Mouse (Mus musculus): ENCODE measurements around the gene Dhx38.

Gene Dhx38

DNA sequence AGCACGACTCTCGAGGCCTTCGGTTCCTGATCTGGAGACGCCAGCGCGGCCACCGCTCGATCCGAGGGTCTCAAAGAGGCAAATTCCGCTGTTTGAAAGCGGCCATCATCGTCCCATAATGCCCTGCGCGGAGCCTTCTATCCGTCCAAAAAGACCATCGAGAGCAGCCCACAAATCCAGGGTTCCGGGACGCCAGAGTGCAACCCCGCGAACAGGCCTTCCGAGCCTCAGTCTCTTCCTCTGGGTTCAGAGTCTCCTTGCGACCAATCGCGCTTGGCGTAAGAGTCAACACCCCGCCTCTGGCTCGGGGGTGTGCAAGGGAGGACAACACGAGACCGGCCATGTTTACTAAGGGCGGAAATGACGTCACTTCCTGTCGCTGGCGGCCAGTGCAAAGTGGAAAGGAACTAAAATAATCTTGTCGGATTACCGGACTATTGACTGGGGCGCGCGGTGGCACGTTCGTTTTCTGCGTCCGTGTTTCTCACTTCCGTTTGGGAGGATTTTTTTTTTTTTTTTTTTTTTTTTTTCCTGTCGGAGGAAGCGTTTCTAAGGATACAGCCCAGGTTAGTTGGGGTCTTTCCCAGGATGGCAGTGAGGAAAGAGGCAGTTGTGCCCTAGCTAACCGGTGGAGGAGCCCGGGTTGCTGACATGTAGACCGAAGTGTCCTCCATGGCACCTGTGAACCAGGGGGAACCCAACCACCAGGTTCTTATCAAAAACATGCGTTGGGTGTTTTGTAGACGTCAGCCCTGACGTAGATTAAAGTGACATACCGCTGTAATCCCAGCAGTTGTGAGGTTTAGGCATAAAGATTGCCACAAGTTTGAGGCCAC, at the start of gene Dhx38, which contains the start of gene Txnl4b:
Gene Dhx38 (minus strand): TSS at position 364 of the 836 bp plus-strand sequence.
Gene Txnl4b (plus strand): TSS at position 395 of the 836 bp plus-strand sequence.
- in situ Hi-C loops (cut with MboI; ENCODE audit: low pct_unique_long_range_greater_than_20kb in 1 of 2, low sequenced_read_pairs in 2 of 2, unreplicated experiment in 1 of 2): no loop called here

DNA sequence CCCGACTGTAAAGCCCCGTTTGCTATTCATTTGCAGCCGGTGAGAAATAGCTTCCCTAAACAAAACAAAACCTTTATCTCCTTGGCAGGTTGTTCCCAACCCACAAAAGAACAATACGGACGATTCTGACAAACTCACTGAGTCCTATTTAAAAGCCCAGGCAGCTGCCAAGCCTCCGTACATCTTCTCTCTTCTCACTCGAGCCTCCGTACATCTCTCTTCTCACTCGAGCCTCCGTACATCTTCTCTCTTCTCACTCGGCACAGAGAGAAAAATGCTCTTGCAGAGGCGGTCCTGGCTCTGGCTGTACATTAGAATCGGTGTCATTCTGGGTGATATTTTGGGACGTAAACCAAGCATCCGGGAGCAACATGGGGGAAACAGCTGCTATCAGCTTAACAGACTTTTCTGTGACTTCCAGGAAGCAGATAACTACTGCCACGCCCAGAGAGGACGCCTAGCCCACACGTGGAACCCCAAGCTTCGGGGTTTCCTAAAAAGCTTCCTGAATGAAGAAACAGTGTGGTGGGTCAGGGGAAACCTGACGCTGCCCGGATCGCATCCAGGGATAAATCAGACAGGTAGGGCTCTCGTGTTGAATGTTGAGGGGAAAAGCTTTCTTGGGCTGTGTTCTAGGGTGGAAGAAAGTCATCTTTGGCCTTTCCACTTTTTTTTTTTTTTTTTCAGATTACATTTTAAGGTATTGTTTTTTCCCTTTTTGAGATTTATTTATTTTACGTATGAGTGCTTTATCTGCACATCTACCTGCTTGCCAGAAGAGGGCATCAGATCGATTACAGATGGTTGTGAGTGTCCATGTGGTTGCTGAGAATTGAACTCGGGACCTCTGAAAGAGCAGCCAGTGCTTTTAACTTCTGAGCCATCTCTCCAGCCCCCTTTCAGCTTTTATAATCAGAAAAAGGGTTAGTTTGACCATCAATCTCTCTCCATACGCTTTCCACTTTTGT, 48.9 kb upstream of the Dhx38 start, which contains the start of gene Pkd1l3:
Gene Pkd1l3 (plus strand): TSS at position 275 of the 968 bp plus-strand sequence.
- in situ Hi-C loops (cut with MboI; ENCODE audit: low pct_unique_long_range_greater_than_20kb in 1 of 2, low sequenced_read_pairs in 2 of 2, unreplicated experiment in 1 of 2): no loop called here

DNA sequence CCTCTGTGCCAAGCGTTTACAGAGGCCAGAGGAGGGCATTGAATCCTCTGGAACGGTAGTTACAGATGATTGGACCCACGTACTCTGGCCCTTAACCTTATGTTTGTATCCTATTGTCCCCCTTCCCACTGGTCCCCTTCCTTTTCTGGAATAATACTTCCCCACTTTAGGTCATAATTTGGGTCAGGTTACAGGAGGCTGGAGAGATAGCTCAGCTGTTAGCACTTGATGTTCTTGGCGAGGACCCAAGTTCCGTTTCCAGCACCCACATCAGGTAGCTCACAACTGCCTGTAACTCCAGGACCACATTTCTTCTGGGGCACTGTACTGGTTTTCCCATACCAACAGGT, 43.5 kb upstream of the Dhx38 start:
- in situ Hi-C loops (cut with MboI; ENCODE audit: low pct_unique_long_range_greater_than_20kb in 1 of 2, low sequenced_read_pairs in 2 of 2, unreplicated experiment in 1 of 2): no loop called here

DNA sequence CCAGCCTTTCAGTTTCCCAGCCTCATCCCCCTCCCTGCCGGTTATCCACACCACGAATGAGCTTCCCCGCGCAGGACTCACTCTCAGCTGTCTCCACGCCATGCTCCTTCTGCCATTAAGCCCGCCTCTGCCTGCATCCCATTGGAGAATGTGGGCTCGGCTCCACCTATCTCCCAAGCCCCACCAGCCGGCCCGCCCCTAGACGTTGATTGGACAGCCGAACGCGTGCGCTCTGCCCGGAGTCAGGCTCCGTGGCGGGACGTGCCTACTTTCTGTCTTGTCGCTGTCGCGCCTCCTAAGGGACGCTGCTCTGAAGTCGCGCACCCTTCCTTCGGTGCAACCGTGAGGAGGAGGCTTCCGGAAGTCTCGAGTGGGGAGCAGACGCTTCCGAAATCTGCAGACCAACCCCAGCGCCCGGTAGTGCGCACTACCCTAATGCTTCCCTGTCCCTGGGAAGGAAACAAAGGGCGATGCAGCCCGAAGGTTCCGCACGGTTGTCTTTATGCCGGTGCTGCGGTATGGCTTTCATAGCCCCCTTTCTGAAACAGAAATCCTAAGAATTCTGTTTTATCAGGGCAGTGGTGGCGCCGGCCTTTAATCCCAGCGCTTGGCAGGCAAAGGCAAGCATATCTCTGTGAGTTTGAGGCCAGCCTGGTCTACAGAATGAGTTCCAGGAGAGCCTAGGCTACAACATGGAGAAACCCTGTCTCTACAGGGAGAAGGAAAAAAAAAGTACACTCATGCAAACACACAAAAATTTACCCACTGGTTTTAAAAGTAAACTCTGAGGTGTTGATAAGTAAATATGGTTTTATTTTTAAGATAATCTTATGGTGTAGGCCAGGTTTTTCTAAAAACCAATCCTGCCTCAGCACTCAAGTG, 42.9 kb upstream of the Dhx38 start, which contains the start of gene Dhodh:
Gene Dhodh (minus strand): TSS at position 403 of the 882 bp plus-strand sequence.
- in situ Hi-C loops (cut with MboI; ENCODE audit: low pct_unique_long_range_greater_than_20kb in 1 of 2, low sequenced_read_pairs in 2 of 2, unreplicated experiment in 1 of 2): no loop called here

DNA sequence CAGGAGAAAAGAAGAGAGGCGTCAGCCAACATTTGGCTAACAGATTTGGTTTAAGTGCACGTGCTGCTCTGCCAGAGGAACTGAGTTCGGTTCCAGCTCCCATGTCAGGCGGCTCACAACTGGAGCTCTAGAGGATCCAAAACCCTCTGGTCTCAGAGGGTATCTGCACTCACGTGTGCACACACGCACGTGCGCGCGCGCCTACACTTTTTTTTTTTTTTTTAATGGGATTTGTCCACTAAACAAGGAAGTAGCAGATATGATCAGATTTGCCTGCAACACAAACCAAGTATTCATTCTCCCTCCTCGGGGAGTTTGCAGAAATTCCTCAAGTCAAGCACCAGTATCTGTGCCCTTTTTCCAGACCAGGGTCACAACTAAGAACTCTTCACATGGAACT, 42.0 kb upstream of the Dhx38 start:
- in situ Hi-C loops (cut with MboI; ENCODE audit: low pct_unique_long_range_greater_than_20kb in 1 of 2, low sequenced_read_pairs in 2 of 2, unreplicated experiment in 1 of 2): no loop called here

DNA sequence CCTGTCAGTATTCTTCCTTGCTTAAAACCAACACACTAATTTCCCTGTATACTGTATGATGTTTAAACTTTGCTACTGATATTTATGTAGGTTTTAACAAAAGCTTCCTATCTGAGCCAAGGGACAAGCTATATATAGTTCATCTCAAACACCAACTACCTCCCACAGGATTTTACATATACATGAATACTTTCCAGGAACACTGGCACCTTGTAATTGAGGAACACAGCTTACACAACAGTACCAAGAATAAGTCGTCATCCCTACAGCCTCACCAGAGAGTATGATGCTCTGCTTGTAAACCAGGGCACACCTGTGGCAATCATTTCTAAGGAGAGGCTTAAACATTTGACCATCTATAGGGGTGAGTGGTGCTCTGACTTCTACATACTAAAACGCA, 41.1 kb upstream of the Dhx38 start:
- in situ Hi-C loops (cut with MboI; ENCODE audit: low pct_unique_long_range_greater_than_20kb in 1 of 2, low sequenced_read_pairs in 2 of 2, unreplicated experiment in 1 of 2): no loop called here

DNA sequence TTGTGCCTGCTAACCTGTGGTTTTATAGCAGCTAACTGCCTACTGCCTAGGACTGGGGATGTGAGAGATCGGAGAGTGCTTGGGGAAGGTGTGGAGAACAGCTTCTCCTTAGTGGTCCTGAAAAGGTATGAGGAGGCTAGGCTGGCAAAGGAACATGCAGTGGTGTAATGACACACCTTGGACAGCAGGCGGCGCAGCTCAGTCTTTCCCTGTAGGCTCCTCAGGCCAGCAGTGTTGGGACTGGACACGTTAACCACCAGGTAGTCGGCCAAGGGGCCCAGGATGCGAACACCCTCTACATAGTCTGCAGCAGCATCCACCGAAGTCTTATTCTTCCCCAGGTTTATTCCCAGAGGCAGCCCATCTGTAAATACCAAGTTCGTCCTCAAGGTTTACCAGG, 30.2 kb upstream of the Dhx38 start:
- in situ Hi-C loops (cut with MboI; ENCODE audit: low pct_unique_long_range_greater_than_20kb in 1 of 2, low sequenced_read_pairs in 2 of 2, unreplicated experiment in 1 of 2): no loop called here

DNA sequence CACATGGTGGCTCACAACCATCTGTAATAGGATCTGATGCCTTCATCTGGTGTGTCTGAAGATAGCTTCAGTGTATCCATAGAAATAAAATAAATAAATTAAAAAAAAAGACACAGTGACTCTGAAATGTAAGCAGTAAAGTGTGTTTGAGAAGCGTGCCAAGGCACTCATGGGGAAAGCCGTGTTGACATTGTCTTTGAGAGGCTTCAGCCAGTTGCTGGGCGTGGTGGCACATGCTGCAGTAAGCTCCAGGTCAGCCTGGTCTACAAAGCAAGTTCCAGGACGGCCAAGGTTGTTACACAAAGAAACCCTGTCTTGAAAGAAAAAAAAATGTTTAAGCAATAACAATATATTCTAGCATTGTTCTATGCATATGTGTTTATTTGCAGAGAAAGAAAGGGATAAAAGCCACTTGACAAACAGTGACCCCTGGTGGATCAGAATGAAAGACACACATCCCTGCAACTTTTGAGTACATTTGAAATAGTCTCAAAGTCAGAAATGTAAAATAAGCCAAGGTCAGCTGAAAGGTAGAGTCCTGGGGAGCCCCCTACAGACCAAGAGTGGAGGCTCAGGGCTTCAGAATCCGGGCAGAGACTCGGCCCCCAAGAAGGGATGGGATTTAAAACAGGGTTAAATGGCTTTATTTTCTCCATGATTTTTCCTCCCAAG, 27.6 kb upstream of the Dhx38 start:
- in situ Hi-C loops (cut with MboI; ENCODE audit: low pct_unique_long_range_greater_than_20kb in 1 of 2, low sequenced_read_pairs in 2 of 2, unreplicated experiment in 1 of 2): no loop called here

DNA sequence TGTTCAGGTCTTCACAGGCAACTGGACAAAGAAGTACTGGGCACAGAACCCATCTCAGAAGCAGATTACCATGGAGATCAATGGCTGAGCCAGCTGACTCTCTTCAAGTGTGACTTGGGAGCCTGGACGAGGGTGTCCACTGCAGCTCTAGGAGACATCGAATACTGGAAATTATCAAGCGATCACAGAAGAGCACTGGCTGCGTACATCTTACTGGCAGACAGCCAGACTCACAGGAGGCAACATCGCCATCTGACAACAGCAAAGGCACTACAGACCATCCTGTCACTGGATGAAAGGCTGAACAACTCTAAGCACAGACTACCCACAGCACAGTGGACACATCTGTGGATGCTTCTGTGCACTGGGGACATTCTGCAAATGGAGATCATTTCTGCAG, 26.5 kb upstream of the Dhx38 start:
- in situ Hi-C loops (cut with MboI; ENCODE audit: low pct_unique_long_range_greater_than_20kb in 1 of 2, low sequenced_read_pairs in 2 of 2, unreplicated experiment in 1 of 2): no loop called here

DNA sequence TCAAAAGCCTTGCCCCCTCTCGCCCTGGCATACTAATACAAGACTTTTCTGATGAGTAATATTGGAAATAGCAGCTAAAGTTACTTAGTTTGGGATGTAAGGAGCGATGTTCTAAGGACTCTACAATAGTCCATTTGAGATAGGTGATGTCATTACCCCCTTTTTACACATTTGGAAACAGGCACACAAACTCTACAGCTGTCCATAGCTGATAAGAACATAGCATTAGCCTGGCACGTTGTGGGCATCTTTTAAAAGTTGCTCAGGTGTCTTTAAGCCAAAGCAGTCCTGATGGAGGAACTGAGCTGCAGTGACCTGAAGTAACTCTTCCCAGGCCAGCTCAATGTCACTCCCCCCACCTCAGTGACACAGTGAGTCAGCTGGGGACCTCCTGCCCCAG, 25.7 kb upstream of the Dhx38 start:
- in situ Hi-C loops (cut with MboI; ENCODE audit: low pct_unique_long_range_greater_than_20kb in 1 of 2, low sequenced_read_pairs in 2 of 2, unreplicated experiment in 1 of 2): no loop called here

DNA sequence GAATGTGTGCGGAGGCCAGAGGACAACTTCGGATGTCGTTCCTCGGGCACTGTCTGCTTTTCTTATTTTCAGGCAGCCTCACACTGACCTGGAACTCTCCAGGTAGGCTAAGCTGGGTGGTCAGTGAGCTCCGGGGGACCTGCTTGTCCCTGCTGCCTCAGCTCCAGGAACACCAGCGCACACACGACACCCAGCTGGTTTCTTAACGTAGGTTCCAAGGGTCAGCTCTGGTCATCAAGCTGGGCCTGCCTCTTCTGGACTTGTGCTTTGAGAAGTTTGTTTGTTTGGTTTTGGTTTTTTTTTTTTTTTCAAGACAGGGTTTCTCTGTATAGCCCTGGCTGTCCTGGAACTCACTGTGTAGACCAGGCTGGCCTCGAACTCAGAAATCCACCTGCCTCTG, 25.2 kb upstream of the Dhx38 start:
- in situ Hi-C loops (cut with MboI; ENCODE audit: low pct_unique_long_range_greater_than_20kb in 1 of 2, low sequenced_read_pairs in 2 of 2, unreplicated experiment in 1 of 2): no loop called here

DNA sequence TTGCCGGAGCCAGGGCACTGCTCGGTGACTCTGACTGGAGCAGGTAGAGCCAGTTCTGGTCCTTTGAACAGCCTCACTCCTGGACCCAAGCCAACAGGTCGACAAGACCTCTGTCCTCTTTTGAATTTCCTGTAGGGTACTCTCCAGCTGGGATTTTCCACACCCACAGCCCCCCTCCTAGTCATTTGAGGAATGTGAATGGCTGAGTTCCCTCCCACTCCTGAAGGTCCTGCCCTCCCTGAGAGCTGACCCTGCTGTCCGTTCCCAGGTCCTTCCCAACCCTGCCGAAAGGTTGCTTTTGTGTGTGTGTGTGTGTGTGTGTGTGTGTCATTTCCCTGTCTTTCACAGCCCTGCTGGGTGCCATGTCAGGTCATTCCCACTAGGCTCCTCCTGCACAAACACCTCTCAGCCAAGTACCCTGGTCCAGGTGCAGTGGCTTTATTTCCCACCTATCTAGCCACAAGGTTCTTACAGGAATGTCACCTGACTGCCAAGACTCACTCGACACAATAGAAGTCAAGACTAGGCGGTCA, 21.4 kb upstream of the Dhx38 start:
- in situ Hi-C loops (cut with MboI; ENCODE audit: low pct_unique_long_range_greater_than_20kb in 1 of 2, low sequenced_read_pairs in 2 of 2, unreplicated experiment in 1 of 2): no loop called here

DNA sequence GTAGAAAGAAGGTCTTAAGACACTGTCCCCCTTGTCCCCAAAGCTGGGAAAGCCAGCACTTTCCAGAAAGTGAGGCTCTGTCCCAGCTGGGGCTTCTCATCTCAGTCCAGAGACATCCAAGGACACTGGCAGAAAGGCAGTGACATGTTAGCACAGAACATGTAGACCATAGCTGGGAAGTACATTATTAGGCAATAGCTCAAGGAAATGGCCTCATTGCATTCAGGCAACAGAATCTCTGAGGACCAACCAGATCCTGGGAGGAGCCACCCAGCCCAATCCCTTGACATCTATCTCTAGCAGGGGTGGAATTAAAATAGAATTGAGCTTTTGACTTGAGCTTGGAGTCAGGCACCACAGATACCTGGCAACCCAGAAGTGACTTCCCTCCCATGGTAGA, 20.0 kb upstream of the Dhx38 start:
- in situ Hi-C loops (cut with MboI; ENCODE audit: low pct_unique_long_range_greater_than_20kb in 1 of 2, low sequenced_read_pairs in 2 of 2, unreplicated experiment in 1 of 2): no loop called here

DNA sequence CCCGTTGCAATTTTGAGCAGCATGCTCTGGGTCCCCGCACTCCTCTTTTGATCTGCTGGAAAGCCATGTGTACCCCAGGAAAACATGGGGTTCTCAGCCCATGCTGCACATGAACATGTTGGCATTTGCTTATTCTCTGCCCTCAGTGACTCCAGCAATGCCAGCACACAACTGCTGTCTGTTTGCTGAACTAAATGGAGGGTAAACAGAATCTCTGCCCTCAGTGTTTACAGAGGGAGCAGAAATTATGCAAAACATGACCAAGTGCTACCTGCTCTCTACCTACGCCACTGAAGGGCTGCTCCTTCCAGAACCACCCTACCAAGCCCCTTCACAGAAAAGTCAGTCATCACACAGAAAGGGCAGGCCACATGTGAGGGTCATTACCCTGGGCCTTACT, 19.2 kb upstream of the Dhx38 start:
- in situ Hi-C loops (cut with MboI; ENCODE audit: low pct_unique_long_range_greater_than_20kb in 1 of 2, low sequenced_read_pairs in 2 of 2, unreplicated experiment in 1 of 2): no loop called here

DNA sequence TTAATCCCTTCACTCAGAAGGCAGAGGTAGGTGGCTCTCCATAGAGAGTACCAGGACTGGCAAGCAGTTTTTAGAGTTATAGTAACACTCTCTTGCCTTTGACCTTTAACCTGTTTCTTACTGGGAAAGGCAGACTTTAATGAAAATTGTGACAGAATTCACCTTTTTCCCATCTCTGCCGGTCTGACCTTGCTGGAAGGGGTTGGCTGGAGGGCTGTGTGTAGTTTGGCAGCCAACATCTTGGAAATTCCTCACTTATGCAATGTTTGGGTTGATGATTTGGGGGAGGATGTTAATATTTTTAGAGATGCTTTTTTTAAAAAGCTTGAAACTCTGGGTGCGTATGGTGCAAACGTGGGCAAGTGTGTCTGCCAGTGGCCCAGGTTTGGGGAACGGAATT, 18.6 kb upstream of the Dhx38 start:
- in situ Hi-C loops (cut with MboI; ENCODE audit: low pct_unique_long_range_greater_than_20kb in 1 of 2, low sequenced_read_pairs in 2 of 2, unreplicated experiment in 1 of 2): no loop called here

DNA sequence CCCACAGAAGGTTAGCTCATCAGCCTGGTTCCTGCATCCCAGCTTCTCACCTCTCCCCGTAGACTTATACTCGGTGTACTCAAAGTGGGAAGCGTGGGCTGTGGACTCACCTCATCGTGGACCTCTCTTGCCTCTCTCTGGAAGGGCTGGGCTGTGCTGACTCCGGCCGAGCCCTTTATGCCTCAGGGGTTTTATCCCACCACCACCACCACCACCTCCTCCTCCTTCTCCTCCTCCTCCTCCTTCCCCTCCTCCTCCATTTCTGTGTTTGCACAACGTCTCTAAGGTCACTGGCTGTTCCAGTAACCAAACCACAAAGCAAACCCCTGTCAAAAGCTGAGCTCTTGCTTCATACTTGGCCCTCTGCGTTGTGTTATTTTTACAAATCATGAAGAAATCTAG, 13.2 kb upstream of the Dhx38 start, which contains the start of gene Hp:
Gene Hp (minus strand): TSS at position 273 of the 402 bp plus-strand sequence.
- in situ Hi-C loops (cut with MboI; ENCODE audit: low pct_unique_long_range_greater_than_20kb in 1 of 2, low sequenced_read_pairs in 2 of 2, unreplicated experiment in 1 of 2): no loop called here

DNA sequence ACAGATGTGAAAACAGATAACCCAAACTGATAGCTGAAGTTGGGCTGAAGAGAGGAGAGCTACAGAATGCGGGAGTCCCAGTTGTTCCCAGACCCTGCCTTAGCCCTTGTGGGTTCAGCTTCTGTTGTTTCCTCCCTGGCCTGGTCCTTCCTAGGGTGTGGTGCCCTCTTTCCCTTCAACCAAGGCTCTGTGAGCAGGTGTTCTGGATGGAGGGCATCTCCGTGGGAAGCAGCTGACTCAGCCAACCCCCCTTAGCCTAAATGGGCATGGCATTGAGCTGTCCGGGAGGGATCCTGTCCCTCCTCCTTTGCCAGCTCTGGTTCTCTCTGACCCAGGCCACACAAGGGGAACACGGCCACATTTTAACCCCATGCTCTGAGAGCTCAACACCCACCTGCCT, 10.7 kb upstream of the Dhx38 start:
- in situ Hi-C loops (cut with MboI; ENCODE audit: low pct_unique_long_range_greater_than_20kb in 1 of 2, low sequenced_read_pairs in 2 of 2, unreplicated experiment in 1 of 2): no loop called here

DNA sequence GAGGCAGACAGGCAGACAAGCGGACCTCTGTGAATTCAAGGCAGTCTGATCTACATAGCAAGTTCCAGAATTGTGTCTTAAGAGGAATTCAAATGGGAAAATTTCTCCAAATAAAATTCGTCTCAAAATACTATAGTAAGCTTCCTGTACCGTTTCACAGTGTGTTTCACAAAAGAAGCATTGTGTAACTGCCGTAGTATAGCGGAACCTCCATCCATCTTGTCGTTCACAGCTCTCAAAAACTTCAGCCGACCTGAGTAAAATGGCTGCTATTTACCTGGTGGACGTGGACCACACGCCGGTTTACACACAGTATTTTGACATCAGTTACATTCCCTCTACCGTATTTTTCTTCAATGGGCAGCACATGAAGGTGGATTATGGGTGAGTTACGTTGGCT, 5.5 kb upstream of the Dhx38 start:
- in situ Hi-C loops (cut with MboI; ENCODE audit: low pct_unique_long_range_greater_than_20kb in 1 of 2, low sequenced_read_pairs in 2 of 2, unreplicated experiment in 1 of 2): no loop called here

Measured in mouse embryonic stem cell (cell line).